Mouse (Mus musculus) liver, postnatal 0 days (tissue): ENCODE measurements around the gene Stk4.

Experiments
- CTCF ChIP-seq: sonication (generic); IDR thresholded peaks from 2 replicates; pipeline ENCODE4 v1.5.1; 2016; ENCODE audit warnings: antibody characterized with exemption, low read depth
- EP300 ChIP-seq: IDR thresholded peaks from 2 replicates; pipeline ENCODE4 v1.6.1; 2016; ENCODE audit warnings: antibody characterized with exemption, low read depth, mild to moderate bottlenecking

GRCm38 (mm10) chr2:164146556-164146955 is 76.4 kb downstream of the Stk4 start:
- TF ChIP-seq CTCF = no peak
- no peak for TF ChIP-seq EP300
